Mouse (Mus musculus) liver, embryonic 18 days (tissue): ENCODE results near the gene Zfp975. TPM values are rescaled to one million over a fixed set of nuclear protein-coding genes. Genes with fewer than 3 reads are reported as not detected.

ENCODE experiments used
- polyA plus RNA-seq: library from polyadenylated mRNA; depleted of rRNA; stranded (reverse); fragments of >200 nt; gene quantifications from 2 replicates; pipeline ENCODE4 v1.2.3, GENCODE M21; 2012; rRNA removed

Zfp975 gene
- polyA plus RNA-seq, result 0.99 and 1.0 TPM in 2 replicates

GRCm38 (mm10) chr7:42692362-42693158 lies at the start of gene Zfp975:
TSS of gene Zfp975 (minus strand) at chr7:42692742.

GRCm38 (mm10) chr7:42726917-42727316 lies 34.4 kb upstream of the Zfp975 start, which contains the start of gene Gm17067:
TSS of gene Gm17067 (minus strand) at chr7:42727017.

GRCm38 (mm10) chr7:42642152-42643115 lies 50.1 kb downstream of the Zfp975 start, which contains the start of gene Zfp976:
TSS of gene Zfp976 (minus strand) at chr7:42642588.

Other genes with a start within 250 kb of the Zfp975 start
- not detected in 2 replicates for gene 4933421I07Rik, start 244.6 kb downstream of the Zfp975 start, polyA plus RNA-seq
- 3.4 and 3.5 TPM in 2 replicates for gene Zfp141, start 187.0 kb downstream of the Zfp975 start, polyA plus RNA-seq
- gene Gm21028, start 114.2 kb downstream of the Zfp975 start, polyA plus RNA-seq, result not detected in 2 replicates
- gene Zfp977, start 100.2 kb downstream of the Zfp975 start, polyA plus RNA-seq, result 0.12 and 0.16 TPM in 2 replicates
- 0.60 and 0.65 TPM in 2 replicates for gene Zfp976, start 50.2 kb downstream of the Zfp975 start, polyA plus RNA-seq
- not detected in 2 replicates for gene Gm17067, start 34.3 kb upstream of the Zfp975 start, polyA plus RNA-seq
- not detected in 2 replicates for gene Vmn2r62, start 100.8 kb upstream of the Zfp975 start, polyA plus RNA-seq
- gene Gm2381, start 174.5 kb upstream of the Zfp975 start, polyA plus RNA-seq, result not detected in 2 replicates
- gene Vmn2r63, start 241.1 kb upstream of the Zfp975 start, polyA plus RNA-seq, result not detected in 2 replicates